Mouse (Mus musculus) embryo, embryonic 11.5 days (tissue): ENCODE results near the gene Rgs6.

Source experiments
- DNase-seq: peaks from one replicate; pipeline ENCODE4 v3.0.0-alpha.2; 2012; ENCODE audit warnings: low read depth, low spot score

Gene Rgs6

GRCm38 (mm10) chr12:82647876-82648275 lies 59.8 kb downstream of the Rgs6 start:
- DNase-seq = no peak

- DNase-seq = no peak
These were observed 61.9 kb downstream of the Rgs6 start for GRCm38 (mm10) chr12:82649991-82650390.

- no peak for DNase-seq
These were observed 76.5 kb downstream of the Rgs6 start for GRCm38 (mm10) chr12:82664598-82664997.

- DNase-seq = no peak
These were observed 79.3 kb downstream of the Rgs6 start for GRCm38 (mm10) chr12:82667441-82667840.

GRCm38 (mm10) chr12:82670201-82670737 lies 82.2 kb downstream of the Rgs6 start:
- no peak for DNase-seq

GRCm38 (mm10) chr12:82671591-82671990 lies 83.5 kb downstream of the Rgs6 start:
- no peak for DNase-seq

- no peak for DNase-seq
These were observed 87.0 kb downstream of the Rgs6 start for GRCm38 (mm10) chr12:82675137-82675536.

- no peak for DNase-seq
These were observed 98.9 kb downstream of the Rgs6 start for GRCm38 (mm10) chr12:82687015-82687414.

GRCm38 (mm10) chr12:82698886-82699527 lies 110.9 kb downstream of the Rgs6 start:
- no peak for DNase-seq

- no peak for DNase-seq
These were observed 111.4 kb downstream of the Rgs6 start for GRCm38 (mm10) chr12:82699528-82699905.

- no peak for DNase-seq
These were observed 112.1 kb downstream of the Rgs6 start for GRCm38 (mm10) chr12:82700241-82700640.

GRCm38 (mm10) chr12:82700840-82701239 lies 112.7 kb downstream of the Rgs6 start:
- no peak for DNase-seq

- DNase-seq = no peak
These were observed 113.3 kb downstream of the Rgs6 start for GRCm38 (mm10) chr12:82701359-82701758.

GRCm38 (mm10) chr12:82710376-82710775 lies 122.3 kb downstream of the Rgs6 start:
- no peak for DNase-seq

GRCm38 (mm10) chr12:82714284-82714683 lies 126.2 kb downstream of the Rgs6 start:
- no peak for DNase-seq

GRCm38 (mm10) chr12:82723017-82723540 lies 135.0 kb downstream of the Rgs6 start:
- no peak for DNase-seq

GRCm38 (mm10) chr12:82726255-82726654 lies 138.2 kb downstream of the Rgs6 start:
- DNase-seq = no peak

GRCm38 (mm10) chr12:82731587-82731986 lies 143.5 kb downstream of the Rgs6 start:
- DNase-seq = no peak

GRCm38 (mm10) chr12:82742955-82743354 lies 154.9 kb downstream of the Rgs6 start:
- no peak for DNase-seq

GRCm38 (mm10) chr12:82744026-82744425 lies 155.9 kb downstream of the Rgs6 start:
- DNase-seq = no peak

- no peak for DNase-seq
These were observed 156.7 kb downstream of the Rgs6 start for GRCm38 (mm10) chr12:82744826-82745225.

GRCm38 (mm10) chr12:82747099-82747498 lies 159.0 kb downstream of the Rgs6 start:
- no peak for DNase-seq

- no peak for DNase-seq
These were observed 163.8 kb downstream of the Rgs6 start for GRCm38 (mm10) chr12:82751846-82752245.
